Mouse (Mus musculus) neural tube, embryonic 12.5 days (tissue): ENCODE measurements at regions not wholly inside any gene's neighbourhood (a gene's known extent, or its start where the extent isn't known, plus 50 kb on each side); places are given as distances from the start of the nearest gene placed in this dataset.

Source experiments
- ATAC-seq: fragments of 200-750 bp; cut with Nextera tagmentation; 2 replicates; pipeline ENCODE4 v1.8.0; 2017; ENCODE audit warnings: low read depth, mild to moderate bottlenecking, moderate TSS enrichment, moderate library complexity; ENCODE audit not compliant: low FRiP score
- H3K27ac ChIP-seq: fragments of 300-500 bp; sonication (generic); 2 replicates; pipeline ENCODE4 v1.5.1; 2016
- H3K27me3 ChIP-seq: fragments of 300-500 bp; sonication (generic); replicated peaks from 2 replicates; pipeline ENCODE4 v1.6.1; 2016; ENCODE audit warnings: mild to moderate bottlenecking
- H3K36me3 ChIP-seq: fragments of 300-500 bp; sonication (generic); 2 replicates; pipeline ENCODE4 v1.6.1; 2016; ENCODE audit warnings: mild to moderate bottlenecking
- H3K4me1 ChIP-seq: fragments of 300-500 bp; sonication (generic); 2 replicates; pipeline ENCODE4 v1.6.1; 2016
- H3K4me2 ChIP-seq: fragments of 300-500 bp; sonication (generic); replicated peaks from 2 replicates; pipeline ENCODE4 v1.6.1; 2016; ENCODE audit warnings: mild to moderate bottlenecking
- H3K4me3 ChIP-seq: fragments of 300-500 bp; sonication (generic); 2 replicates; pipeline ENCODE4 v1.5.1; 2016
- H3K9ac ChIP-seq: fragments of 300-500 bp; sonication (generic); 2 replicates; pipeline ENCODE4 v1.6.1; 2016; ENCODE audit warnings: mild to moderate bottlenecking
- H3K9me3 ChIP-seq: fragments of 300-500 bp; sonication (generic); 2 replicates; pipeline ENCODE4 v1.6.1; 2016; ENCODE audit warnings: mild to moderate bottlenecking
- WGBS: fragments of 180-500 bp; shearing (Covaris S2); methylation state at CpG from one replicate; pipeline ENCODE4 v1.1.7; 2016; 5-methylcytosine and 5-hydroxymethylcytosine counted together

DNA sequence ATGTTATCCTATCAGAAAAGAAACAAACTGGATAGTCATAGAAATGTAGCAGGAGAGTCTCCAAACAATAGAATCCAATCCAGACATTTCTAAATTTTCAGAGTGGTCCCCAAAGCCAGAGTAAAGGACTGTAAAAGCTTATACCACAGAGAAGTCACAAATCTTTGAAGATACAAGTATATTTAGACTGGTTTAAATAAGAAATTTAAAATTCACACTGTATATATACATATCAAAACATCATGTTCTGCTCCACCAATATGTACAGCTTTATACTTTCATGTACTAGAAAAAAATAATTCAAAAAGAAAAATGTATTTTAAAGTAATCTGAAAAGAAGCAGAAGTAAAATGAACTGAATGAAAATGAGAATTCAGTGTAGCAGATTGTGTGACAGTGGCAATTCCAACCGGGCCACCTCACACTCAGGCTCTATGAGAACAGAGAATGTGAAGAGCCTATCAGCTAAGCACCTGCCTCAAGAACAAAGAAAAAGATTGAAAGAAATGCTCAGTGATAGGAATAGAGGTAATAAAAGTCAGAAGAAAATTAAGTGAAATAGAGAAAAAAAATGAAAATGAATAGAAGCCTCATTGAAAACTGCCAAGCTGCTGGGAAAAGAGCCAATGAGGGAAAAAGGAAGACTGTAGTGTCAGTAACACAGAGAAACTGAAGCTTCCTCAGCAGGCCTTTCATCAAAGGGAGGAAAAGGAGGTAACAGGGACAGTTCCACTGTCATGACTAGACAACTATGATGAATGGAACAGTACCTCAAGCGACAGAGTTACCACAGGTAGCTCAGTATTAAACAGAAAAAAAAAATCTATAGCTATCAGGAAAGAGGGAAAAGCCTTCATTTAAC lies 209.5 kb downstream of the Cst10 start:
- no peak overlapping the region for H3K4me3 ChIP-seq
- H3K4me2 ChIP-seq, result no peak overlapping the region
- no peaks in the 10 kb centered on the region for H3K27me3 ChIP-seq
- ATAC-seq, result no peak
- no peak overlapping the region for H3K27ac ChIP-seq
- no peak overlapping the region for H3K9ac ChIP-seq
- WGBS, result 82% methylated on average over 2 of the region's 2 CpGs
- H3K4me1 ChIP-seq, result no peaks in the 10 kb centered on the region
- H3K9me3 ChIP-seq, result no peaks in the 10 kb centered on the region
- no peaks in the 10 kb centered on the region for H3K36me3 ChIP-seq

DNA sequence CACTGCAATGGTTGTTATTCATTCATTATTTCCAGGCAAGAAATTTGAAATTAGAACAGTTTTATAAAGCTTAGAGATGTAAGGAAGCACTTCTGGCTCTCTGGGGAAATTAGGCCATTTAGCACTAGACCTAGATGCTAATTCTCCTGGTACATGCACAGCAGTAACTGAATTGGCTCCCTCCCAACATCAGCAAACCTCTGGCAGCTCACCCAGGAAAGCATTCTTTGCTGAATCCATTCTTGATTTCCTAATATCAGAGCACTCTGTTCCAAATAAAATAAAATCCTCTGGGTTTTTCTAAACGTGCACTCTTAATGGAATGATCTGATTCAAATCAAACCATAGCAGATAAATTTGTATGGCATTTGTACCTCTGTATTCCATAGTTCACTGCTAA lies 203.4 kb upstream of the Syndig1 start:
- Histone ChIP-seq H3K4me1 (no peaks in the 10 kb centered on the region), H3K27ac (no peak overlapping the region), H3K9me3 (no peaks in the 10 kb centered on the region), H3K36me3 (no peaks in the 10 kb centered on the region), H3K9ac (no peak overlapping the region), H3K27me3 (no peaks in the 10 kb centered on the region), H3K4me3 (no peak overlapping the region), H3K4me2 (no peak overlapping the region)
- 69% methylated on average over 1 of the region's 1 CpGs for WGBS
- ATAC-seq, result no peak

- 83% methylated on average over 3 of the region's 3 CpGs for WGBS
- ATAC-seq, result no peak
Observed at GRCm38 (mm10) chr2:149641207-149641606, 187.8 kb upstream of the Syndig1 start.

GRCm38 (mm10) chr2:149651829-149652228 lies 177.2 kb upstream of the Syndig1 start:
- Histone ChIP-seq H3K4me1 (no peaks in the 10 kb centered on the region), H3K27me3 (no peaks in the 10 kb centered on the region), H3K36me3 (no peaks in the 10 kb centered on the region), H3K9me3 (no peaks in the 10 kb centered on the region), H3K9ac (no peak overlapping the region), H3K27ac (no peak overlapping the region), H3K4me2 (no peak overlapping the region), H3K4me3 (no peak overlapping the region)
- ATAC-seq, result no peak
- 52% methylated on average over 2 of the region's 2 CpGs for WGBS

More at GRCm38 (mm10) chr2:149641207-149641606, 187.8 kb upstream of the Syndig1 start:
- no peak overlapping the region for H3K4me3 ChIP-seq
- no peaks in the 10 kb centered on the region for H3K36me3 ChIP-seq
- H3K9ac ChIP-seq, result no peak overlapping the region
- no peaks in the 10 kb centered on the region for H3K27me3 ChIP-seq
- no peak overlapping the region for H3K27ac ChIP-seq
- no peaks in the 10 kb centered on the region for H3K4me1 ChIP-seq
- no peaks in the 10 kb centered on the region for H3K9me3 ChIP-seq
- H3K4me2 ChIP-seq, result no peak overlapping the region

GRCm38 (mm10) chr2:149661086-149661485 lies 167.9 kb upstream of the Syndig1 start:
- WGBS, result 48% methylated on average over 5 of the region's 5 CpGs
- H3K27me3 ChIP-seq, result no peaks in the 10 kb centered on the region
- ATAC-seq, result peak; percentile 50; the same call in 1 of the 2 replicates

GRCm38 (mm10) chr2:149664377-149664776 lies 164.6 kb upstream of the Syndig1 start:
- Histone ChIP-seq H3K9me3 (no peaks in the 10 kb centered on the region), H3K9ac (no peak overlapping the region), H3K27me3 (no peaks in the 10 kb centered on the region)

More at GRCm38 (mm10) chr2:149661086-149661485, 167.9 kb upstream of the Syndig1 start:
- no peak overlapping the region for H3K4me3 ChIP-seq
- no peak overlapping the region for H3K27ac ChIP-seq
- no peaks in the 10 kb centered on the region for H3K36me3 ChIP-seq
- no peak overlapping the region for H3K9ac ChIP-seq
- no peaks in the 10 kb centered on the region for H3K4me1 ChIP-seq
- H3K9me3 ChIP-seq, result no peaks in the 10 kb centered on the region
- no peak overlapping the region for H3K4me2 ChIP-seq

DNA sequence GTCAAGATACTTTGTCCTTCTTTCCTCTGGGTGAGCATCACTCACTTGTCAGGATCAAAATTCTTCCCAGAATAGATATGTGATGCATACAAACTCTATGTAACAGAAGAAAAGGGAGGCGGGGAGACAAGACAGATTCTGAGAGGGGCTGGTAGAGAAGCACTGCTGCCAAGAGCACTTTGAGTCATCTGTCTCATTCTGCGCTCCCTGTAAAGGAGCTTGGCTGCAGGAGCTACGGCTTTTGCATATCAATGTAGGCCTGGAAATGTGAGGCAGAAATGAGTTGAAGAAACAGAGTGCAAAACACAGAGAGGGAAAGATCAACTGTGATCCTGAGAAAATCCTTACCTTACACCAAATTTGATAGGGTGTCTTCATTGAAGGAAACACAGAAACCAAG lies 162.6 kb upstream of the Syndig1 start:
- H3K27me3 ChIP-seq, result no peaks in the 10 kb centered on the region
- WGBS, result 71% methylated on average over 3 of the region's 3 CpGs
- no peaks in the 10 kb centered on the region for H3K4me1 ChIP-seq
- no peaks in the 10 kb centered on the region for H3K9me3 ChIP-seq
- H3K4me2 ChIP-seq, result no peak overlapping the region
- no peak for ATAC-seq
- no peaks in the 10 kb centered on the region for H3K36me3 ChIP-seq
- H3K4me3 ChIP-seq, result no peak overlapping the region
- H3K27ac ChIP-seq, result no peak overlapping the region
- H3K9ac ChIP-seq, result no peak overlapping the region

More at GRCm38 (mm10) chr2:149664377-149664776, 164.6 kb upstream of the Syndig1 start:
- no peak overlapping the region for H3K27ac ChIP-seq
- H3K4me1 ChIP-seq, result no peaks in the 10 kb centered on the region
- no peak overlapping the region for H3K4me3 ChIP-seq
- no peak overlapping the region for H3K4me2 ChIP-seq
- H3K36me3 ChIP-seq, result no peaks in the 10 kb centered on the region
- ATAC-seq, result no peak

- Histone ChIP-seq H3K4me1 (no peaks in the 10 kb centered on the region), H3K9me3 (no peaks in the 10 kb centered on the region), H3K27ac (no peak overlapping the region), H3K4me2 (no peak overlapping the region), H3K4me3 (no peak overlapping the region), H3K27me3 (no peaks in the 10 kb centered on the region), H3K36me3 (no peaks in the 10 kb centered on the region), H3K9ac (no peak overlapping the region)
- 57% methylated on average over 1 of the region's 1 CpGs for WGBS
- ATAC-seq, result peak; percentile 66; the same call in 1 of the 2 replicates
Observed at GRCm38 (mm10) chr2:149671870-149672269, 157.1 kb upstream of the Syndig1 start.

DNA sequence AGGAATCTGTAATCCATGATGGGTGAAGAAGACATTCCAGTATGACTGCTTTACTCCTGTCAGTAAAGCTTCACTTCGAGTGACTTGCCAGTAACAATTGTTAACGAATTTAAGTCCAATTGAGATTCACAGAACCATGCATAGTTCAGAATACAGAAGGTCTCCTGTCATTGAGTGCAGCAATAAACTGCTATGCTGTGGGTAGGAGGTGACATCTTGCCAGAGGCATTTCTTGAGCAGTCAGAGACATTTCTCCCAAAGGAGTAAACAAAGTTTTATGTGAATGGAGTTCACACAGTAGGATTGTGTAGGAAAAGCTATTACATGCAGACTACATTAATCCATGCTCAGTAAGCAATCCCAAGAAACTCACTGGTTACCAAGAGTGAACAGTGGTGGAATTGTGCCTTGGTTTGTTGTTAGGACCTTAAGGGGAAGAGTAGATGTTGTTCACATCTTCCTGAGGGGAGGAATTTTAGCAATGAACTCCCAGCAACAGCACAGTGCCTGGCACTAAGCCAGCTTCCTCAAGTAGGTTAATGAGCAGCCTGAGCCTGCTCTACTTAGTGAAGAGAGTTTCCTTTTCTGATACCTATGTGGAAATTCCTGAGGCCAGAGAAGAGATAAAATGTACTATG lies 149.1 kb upstream of the Syndig1 start:
- Histone ChIP-seq H3K27me3 (no peaks in the 10 kb centered on the region), H3K27ac (no peak overlapping the region), H3K9ac (no peak overlapping the region), H3K4me1 (no peaks in the 10 kb centered on the region), H3K4me2 (no peak overlapping the region), H3K4me3 (no peak overlapping the region), H3K36me3 (no peaks in the 10 kb centered on the region), H3K9me3 (no peaks in the 10 kb centered on the region)
- ATAC-seq, result no peak
- WGBS, result 66% methylated on average over 2 of the region's 2 CpGs

DNA sequence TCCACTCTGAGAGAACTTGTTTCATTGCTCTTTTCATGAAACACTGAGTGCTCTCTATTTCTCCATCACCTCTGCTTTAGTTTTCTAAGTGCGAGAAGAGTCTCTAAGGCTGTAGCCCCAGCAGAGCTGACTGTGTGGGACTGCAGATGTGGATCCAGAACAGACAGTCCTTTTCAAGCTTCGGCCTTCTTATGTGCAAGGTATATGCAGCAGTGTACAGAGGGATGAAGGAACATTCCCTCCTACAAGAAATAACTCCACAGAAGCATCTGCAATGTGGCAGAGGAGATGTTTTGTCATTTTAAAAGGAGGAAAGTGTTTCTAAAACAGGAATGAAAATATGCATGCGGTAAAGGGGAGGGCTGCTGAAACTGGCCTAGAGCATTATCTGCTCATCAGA lies 106.7 kb upstream of the Syndig1 start:
- Histone ChIP-seq H3K27ac (no peak overlapping the region), H3K4me2 (no peak overlapping the region), H3K36me3 (no peaks in the 10 kb centered on the region), H3K9me3 (no peaks in the 10 kb centered on the region), H3K4me3 (no peak overlapping the region), H3K27me3 (no peaks in the 10 kb centered on the region), H3K9ac (no peak overlapping the region), H3K4me1 (no peaks in the 10 kb centered on the region)
- WGBS, result 89% methylated on average over 3 of the region's 3 CpGs
- ATAC-seq, result no peak

GRCm38 (mm10) chr2:149724279-149724678 lies 104.7 kb upstream of the Syndig1 start:
- WGBS, result 32% methylated on average over 7 of the region's 7 CpGs
- no peaks in the 10 kb centered on the region for H3K9me3 ChIP-seq
- H3K27me3 ChIP-seq, result no peaks in the 10 kb centered on the region
- H3K36me3 ChIP-seq, result no peaks in the 10 kb centered on the region
- no peak overlapping the region for H3K9ac ChIP-seq
- no peak overlapping the region for H3K27ac ChIP-seq
- H3K4me3 ChIP-seq, result no peak overlapping the region
- peak; percentile 6; the same call in 1 of the 2 replicates for ATAC-seq
- H3K4me2 ChIP-seq, result no peak overlapping the region
- H3K4me1 ChIP-seq, result no peaks in the 10 kb centered on the region

DNA sequence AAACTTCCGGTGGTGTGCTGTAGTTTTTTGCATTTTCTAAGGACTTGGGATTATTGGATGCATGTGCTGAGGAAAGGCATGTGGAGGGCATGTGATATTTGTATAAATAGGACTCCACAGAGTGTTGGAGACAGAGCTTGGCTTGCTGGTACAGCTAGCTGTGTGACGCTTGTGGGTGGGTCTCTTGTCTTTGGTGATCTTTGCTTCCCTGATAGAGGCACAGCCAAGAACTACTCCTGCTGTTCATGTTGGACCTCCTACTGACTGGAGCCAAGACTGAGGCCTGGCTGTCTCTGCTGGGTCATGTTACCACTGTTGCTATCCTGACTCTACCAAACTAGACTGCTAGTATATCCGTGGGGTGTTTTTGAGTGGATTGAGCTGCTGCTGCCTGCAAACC lies 103.1 kb upstream of the Syndig1 start:
- H3K4me3 ChIP-seq, result no peak overlapping the region
- no peak overlapping the region for H3K4me2 ChIP-seq
- H3K4me1 ChIP-seq, result no peaks in the 10 kb centered on the region
- no peak overlapping the region for H3K27ac ChIP-seq
- H3K9me3 ChIP-seq, result no peaks in the 10 kb centered on the region
- no peak overlapping the region for H3K9ac ChIP-seq
- no peak for ATAC-seq
- H3K36me3 ChIP-seq, result no peaks in the 10 kb centered on the region
- no peaks in the 10 kb centered on the region for H3K27me3 ChIP-seq
- WGBS, result 82% methylated on average over 3 of the region's 3 CpGs
